Mouse (Mus musculus) testis, adult 2 months (tissue): ENCODE measurements at regions not wholly inside any gene's neighbourhood (a gene's known extent, or its start where the extent isn't known, plus 50 kb on each side); places are given as distances from the start of the nearest gene placed in this dataset.

Experiments
- CTCF ChIP-seq: fragments of 200-500 bp; IDR thresholded peaks from 2 replicates; pipeline ENCODE4 v1.5.1; 2012; ENCODE audit warnings: low read depth, mild to moderate bottlenecking, inconsistent platforms, low read length, moderate library complexity; ENCODE audit not compliant: control insufficient read depth, insufficient read depth, insufficient replicate concordance
- POLR2A ChIP-seq: fragments of 200-500 bp; IDR thresholded peaks from 2 replicates; pipeline ENCODE4 v1.6.1; 2012; ENCODE audit warnings: low read depth, mild to moderate bottlenecking, inconsistent platforms, low read length, moderate library complexity; ENCODE audit not compliant: control insufficient read depth

DNA sequence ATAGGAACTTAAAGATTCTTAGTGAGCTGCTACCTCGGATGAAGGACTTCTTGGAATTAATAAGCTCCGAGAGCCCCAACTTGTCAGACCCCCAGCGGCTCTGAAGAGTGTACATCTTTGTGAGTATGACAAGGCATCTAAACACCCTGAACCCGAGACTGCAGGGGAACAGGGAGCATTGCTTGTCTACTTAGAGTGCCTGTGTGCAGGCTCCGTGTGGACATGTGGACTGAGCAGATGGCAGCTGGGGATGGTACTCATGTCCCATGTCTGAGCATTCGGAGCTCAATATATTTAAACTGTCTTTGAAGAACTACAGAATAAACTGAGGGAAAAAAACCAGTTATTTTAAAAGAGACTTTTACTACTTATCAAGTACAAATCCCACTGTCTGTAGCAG lies 189.1 kb downstream of the Rpl36a-ps1 start:
- TF ChIP-seq CTCF (no peak), POLR2A (no peak)
